Mouse (Mus musculus) hindbrain, postnatal 0 days (tissue): ENCODE data around the gene Ddn. TPM values are rescaled to one million over a fixed set of nuclear protein-coding genes. Genes with fewer than 3 reads are reported as not detected.

Source experiments
- ATAC-seq: fragments of 200-750 bp; cut with Nextera tagmentation; 2 replicates; pipeline ENCODE4 v1.8.0; 2017; ENCODE audit warnings: mild to moderate bottlenecking, moderate TSS enrichment, moderate library complexity
- DNase-seq: peaks from one replicate; pipeline ENCODE4 v3.0.0-alpha.2; 2015; ENCODE audit warnings: low spot score
- H3K27ac ChIP-seq: fragments of 300-500 bp; sonication (generic); 2 replicates; pipeline ENCODE4 v1.5.1; 2014; ENCODE audit warnings: mild to moderate bottlenecking
- H3K27me3 ChIP-seq: fragments of 300-500 bp; sonication (generic); 2 replicates; pipeline ENCODE4 v1.6.1; 2014; ENCODE audit warnings: low read length, mixed read lengths; ENCODE audit not compliant: insufficient read depth
- H3K36me3 ChIP-seq: fragments of 300-500 bp; sonication (generic); 2 replicates; pipeline ENCODE4 v1.6.1; 2014; ENCODE audit warnings: low read length, mixed read lengths; ENCODE audit not compliant: insufficient read depth
- H3K4me1 ChIP-seq: fragments of 300-500 bp; sonication (generic); 2 replicates; pipeline ENCODE4 v1.6.1; 2014; ENCODE audit warnings: antibody characterized with exemption, low read length, mixed read lengths; ENCODE audit not compliant: insufficient read depth
- H3K4me2 ChIP-seq: fragments of 300-500 bp; sonication (generic); 2 replicates; pipeline ENCODE4 v1.6.1; 2014; ENCODE audit warnings: low read depth, mild to moderate bottlenecking, low read length, moderate library complexity, mixed read lengths
- H3K4me3 ChIP-seq: fragments of 300-500 bp; sonication (generic); 2 replicates; pipeline ENCODE4 v1.5.1; 2014; ENCODE audit warnings: low read length
- H3K9ac ChIP-seq: fragments of 300-500 bp; sonication (generic); replicated peaks from 2 replicates; pipeline ENCODE4 v1.6.1; 2014; ENCODE audit warnings: mild to moderate bottlenecking, low read length, moderate library complexity, mixed read lengths
- H3K9me3 ChIP-seq: fragments of 300-500 bp; sonication (generic); 2 replicates; pipeline ENCODE4 v1.6.1; 2016; ENCODE audit warnings: low read length, mixed read lengths
- CTCF ChIP-seq: IDR thresholded peaks from 2 replicates; pipeline ENCODE4 v1.5.1; 2016; ENCODE audit warnings: antibody characterized with exemption, control low read depth, low read depth
- WGBS: fragments of 180-500 bp; shearing (Covaris S2); extraction: QIAGEN DNeasy Blood & Tissue Kit; methylation state at CpG from one replicate; pipeline ENCODE4 v1.1.7; 2014; 5-methylcytosine and 5-hydroxymethylcytosine counted together
- polyA plus RNA-seq: library from polyadenylated mRNA; unstranded; fragments of >200 nt; fragmentation: Nextera tagmentation; extraction: Ambion mirVana; gene quantifications from 2 replicates; pipeline ENCODE4 v1.2.1, GENCODE M21; 2015
- total RNA-seq: library from RNA; depleted of rRNA; stranded (reverse); fragments of >200 nt; gene quantifications from 2 replicates; pipeline ENCODE4 v1.2.3, GENCODE M21; 2014

Ddn gene
- total and polyA plus RNA-seq, 2 experiments from 2014 or later, result 0.45 to 6.5 TPM

DNA sequence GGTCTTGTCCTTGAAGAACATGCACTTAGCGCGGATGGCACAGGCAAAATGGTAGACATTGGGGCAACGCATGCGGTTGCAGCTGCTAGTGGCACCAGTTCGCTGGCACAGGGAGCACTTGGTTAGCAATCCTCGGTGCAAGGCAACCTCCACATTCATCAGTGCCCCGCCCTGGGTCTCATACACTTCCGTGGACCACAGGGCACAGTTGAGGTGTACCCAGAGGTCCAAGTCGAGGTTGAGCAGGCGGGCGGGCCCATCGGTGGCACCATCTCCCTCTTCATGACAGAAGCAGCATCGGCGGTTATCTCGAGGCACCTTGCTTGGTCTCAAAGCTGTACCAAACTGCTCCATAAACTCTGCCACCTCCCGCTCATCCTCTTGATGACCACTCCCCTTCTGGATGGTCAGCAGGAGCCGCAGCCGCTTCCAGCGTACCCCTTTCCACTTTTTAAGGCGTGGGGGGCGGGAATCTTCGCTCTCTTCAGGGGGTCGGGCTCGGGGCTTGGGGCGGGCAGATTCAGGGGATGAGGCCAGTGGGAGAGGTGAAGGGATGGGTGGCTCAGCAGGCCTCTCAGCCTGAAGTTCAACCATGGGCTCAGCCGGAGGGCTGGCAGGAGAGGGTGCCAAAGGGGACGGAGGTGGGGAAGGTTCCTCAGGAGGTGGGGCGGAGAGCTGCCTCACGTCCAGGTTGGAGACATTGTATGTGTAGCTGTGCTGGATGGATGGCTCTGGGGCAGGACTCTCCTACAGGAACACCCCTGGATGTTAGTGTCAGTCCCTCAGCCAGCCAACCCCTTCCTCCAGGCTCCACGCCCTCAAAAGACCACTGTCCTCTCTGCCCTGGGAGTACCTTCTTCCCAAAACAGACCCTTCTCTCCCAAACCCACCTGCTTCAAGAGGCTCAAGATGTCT is 30.6 kb upstream of the Ddn start:
- no peaks in the 10 kb centered on the region for H3K27me3 ChIP-seq
- no peak overlapping the region for H3K27ac ChIP-seq
- no peak for TF ChIP-seq CTCF
- ATAC-seq (0 out of 2 replicates have a peak, but pooled peaks have one; percentile 16), DNase-seq (no peak)
- no peak overlapping the region for H3K4me2 ChIP-seq
- H3K4me1 ChIP-seq, result no peaks in the 10 kb centered on the region
- H3K4me3 ChIP-seq, result no peak overlapping the region
- H3K9me3 ChIP-seq, result no peaks in the 10 kb centered on the region
- WGBS, result 93% methylated on average over 30 of the region's 30 CpGs
- H3K9ac ChIP-seq, result no peak overlapping the region
- peaks cover 96% of the 10 kb centered on the region for H3K36me3 ChIP-seq

DNA sequence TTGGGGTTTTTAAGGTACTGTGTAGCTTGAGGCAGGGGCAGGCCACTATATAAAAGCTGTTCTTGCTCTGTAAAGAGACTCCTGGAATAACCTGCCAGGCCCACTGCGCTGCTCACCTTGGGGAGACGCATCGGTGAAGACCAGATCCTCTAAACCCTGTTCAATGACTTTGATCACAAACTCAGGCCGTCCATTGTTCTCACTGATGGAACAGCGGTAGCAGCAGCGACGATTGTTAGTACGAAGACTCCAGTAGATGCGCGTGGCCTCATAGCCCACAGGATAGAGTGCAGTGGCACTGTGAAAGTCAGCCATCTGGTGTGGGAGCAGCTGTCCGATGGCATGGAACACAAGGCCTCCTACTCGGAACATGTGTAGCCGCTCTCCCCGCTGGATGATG is 29.9 kb upstream of the Ddn start:
- DNase-seq, result no peak
- no peak overlapping the region for H3K27ac ChIP-seq
- no peaks in the 10 kb centered on the region for H3K4me1 ChIP-seq
- no peak overlapping the region for H3K4me2 ChIP-seq
- peaks cover 96% of the 10 kb centered on the region for H3K36me3 ChIP-seq
- no peaks in the 10 kb centered on the region for H3K9me3 ChIP-seq
- no peak overlapping the region for H3K9ac ChIP-seq
- TF ChIP-seq CTCF, result no peak
- H3K4me3 ChIP-seq, result no peak overlapping the region
- 0 out of 2 replicates have a peak, but pooled peaks have one; percentile 8 for ATAC-seq
- H3K27me3 ChIP-seq, result no peaks in the 10 kb centered on the region
- 89% methylated on average over 14 of the region's 14 CpGs for WGBS

DNA sequence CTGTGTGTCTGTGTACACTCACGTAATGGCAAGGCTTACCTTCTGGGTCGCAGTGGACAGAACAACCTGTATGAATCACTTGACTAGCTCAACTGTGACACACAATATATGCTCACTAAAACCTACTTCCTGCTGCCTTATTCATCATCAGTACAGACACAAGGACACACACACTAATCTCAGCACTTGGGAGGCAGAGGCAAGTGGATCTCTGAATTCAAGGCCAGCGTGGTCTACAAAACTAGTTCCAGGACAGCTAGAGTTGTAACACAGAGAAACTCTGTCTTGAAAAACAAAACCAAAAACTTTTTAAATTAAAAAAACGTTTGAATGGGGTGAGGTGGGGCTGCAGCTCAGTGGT is 28.4 kb upstream of the Ddn start:
- ATAC-seq (no peak), DNase-seq (no peak)
- no peak overlapping the region for H3K27ac ChIP-seq
- WGBS, result 76% methylated on average over 4 of the region's 4 CpGs
- TF ChIP-seq CTCF, result no peak
- H3K27me3 ChIP-seq, result no peaks in the 10 kb centered on the region
- no peak overlapping the region for H3K4me2 ChIP-seq
- H3K4me1 ChIP-seq, result no peaks in the 10 kb centered on the region
- H3K9me3 ChIP-seq, result no peaks in the 10 kb centered on the region
- H3K36me3 ChIP-seq, result peaks cover 94% of the 10 kb centered on the region
- H3K4me3 ChIP-seq, result no peak overlapping the region
- no peak overlapping the region for H3K9ac ChIP-seq

GRCm38 (mm10) chr15:98837006-98837742 is 27.9 kb upstream of the Ddn start:
- ATAC-seq, result no peak
- 91% methylated on average over 21 of the region's 21 CpGs for WGBS

GRCm38 (mm10) chr15:98835291-98835690 is 26.0 kb upstream of the Ddn start:
- H3K27ac ChIP-seq, result no peak overlapping the region
- H3K4me3 ChIP-seq, result no peak overlapping the region
- no peaks in the 10 kb centered on the region for H3K4me1 ChIP-seq
- no peak overlapping the region for H3K9ac ChIP-seq
- H3K9me3 ChIP-seq, result no peaks in the 10 kb centered on the region
- TF ChIP-seq CTCF, result no peak
- DNase-seq (no peak), ATAC-seq (no peak)
- WGBS, result 95% methylated on average over 14 of the region's 14 CpGs
- peaks cover 69% of the 10 kb centered on the region for H3K36me3 ChIP-seq
- no peaks in the 10 kb centered on the region for H3K27me3 ChIP-seq
- H3K4me2 ChIP-seq, result no peak overlapping the region

More at GRCm38 (mm10) chr15:98837006-98837742, 27.9 kb upstream of the Ddn start:
- Histone ChIP-seq H3K9me3 (no peaks in the 10 kb centered on the region), H3K27me3 (no peaks in the 10 kb centered on the region), H3K4me2 (no peak overlapping the region), H3K4me1 (no peaks in the 10 kb centered on the region), H3K27ac (no peak overlapping the region), H3K4me3 (no peak overlapping the region), H3K9ac (no peak overlapping the region), H3K36me3 (peaks cover 88% of the 10 kb centered on the region)
- TF ChIP-seq CTCF, result no peak
- no peak for DNase-seq

DNA sequence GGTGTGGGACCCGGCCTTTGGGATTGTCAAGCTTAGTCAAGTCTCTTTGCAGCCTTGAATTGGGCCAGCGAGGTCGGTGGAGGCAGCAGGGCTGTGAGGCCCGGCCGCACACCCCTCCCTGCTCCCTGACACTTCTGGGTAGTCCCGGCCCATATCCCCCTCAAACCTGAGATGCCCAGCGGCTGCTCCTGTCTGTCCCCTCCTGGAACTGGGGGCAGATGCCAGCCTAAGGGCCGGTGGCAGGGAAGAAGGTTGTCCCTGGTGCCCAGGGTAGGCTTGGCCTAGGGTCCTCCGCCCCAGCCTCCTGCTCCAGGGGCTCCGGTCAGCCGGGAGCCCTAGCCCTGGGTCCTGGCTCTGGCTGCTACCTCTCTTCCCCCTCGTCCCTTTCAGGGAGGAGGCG is 24.8 kb upstream of the Ddn start:
- H3K27me3 ChIP-seq, result no peaks in the 10 kb centered on the region
- no peak for TF ChIP-seq CTCF
- H3K27ac ChIP-seq, result no peak overlapping the region
- no peak overlapping the region for H3K9ac ChIP-seq
- ATAC-seq (no peak), DNase-seq (no peak)
- no peaks in the 10 kb centered on the region for H3K9me3 ChIP-seq
- WGBS, result 87% methylated on average over 13 of the region's 13 CpGs
- H3K4me3 ChIP-seq, result no peak overlapping the region
- H3K4me1 ChIP-seq, result no peaks in the 10 kb centered on the region
- H3K4me2 ChIP-seq, result no peak overlapping the region
- peaks cover 57% of the 10 kb centered on the region for H3K36me3 ChIP-seq
